In genomic region chr17:27796780-27797179, GRCm38 (mm10) we compare ENCODE assay signal across 8 mouse cellular contexts. TPM values are rescaled to one million over a fixed set of nuclear protein-coding genes. Genes with fewer than 3 reads are reported as not detected.
DNase-seq lines count a peak whose midpoint lies in the region; ATAC-seq and TF ChIP-seq lines count a peak whose summit lies in the region.

No protein-coding gene starts in this region.

- no peaks in the 10 kb centered on the region for H3K36me3 ChIP-seq in forebrain, embryonic 15.5 days
- H3K36me3 ChIP-seq in hindbrain, embryonic 13.5 days = peaks cover 6% of the 10 kb centered on the region; the same call in 1 of the 2 replicates
- H3K36me3 ChIP-seq in limb, embryonic 14.5 days (ENCODE audit: control insufficient read depth, insufficient read depth, low read length) = 0 out of 2 replicates have a peak, but pooled peaks cover 6% of the 10 kb centered on the region
- H3K36me3 ChIP-seq in midbrain, embryonic 14.5 days (ENCODE audit: control insufficient read depth, insufficient read depth, low read length) = no peaks in the 10 kb centered on the region

- H3K9me3 ChIP-seq in forebrain, embryonic 15.5 days = no peaks in the 10 kb centered on the region
- H3K9me3 ChIP-seq in hindbrain, embryonic 13.5 days = no peaks in the 10 kb centered on the region
- no peaks in the 10 kb centered on the region for H3K9me3 ChIP-seq in limb, embryonic 14.5 days (ENCODE audit: control insufficient read depth, low read length)
- no peaks in the 10 kb centered on the region for H3K9me3 ChIP-seq in midbrain, embryonic 14.5 days (ENCODE audit: control insufficient read depth, low read length)

- no peaks in the 10 kb centered on the region for H3K27me3 ChIP-seq in forebrain, embryonic 15.5 days
- no peaks in the 10 kb centered on the region for H3K27me3 ChIP-seq in hindbrain, embryonic 13.5 days
- H3K27me3 ChIP-seq in limb, embryonic 14.5 days (ENCODE audit: control insufficient read depth, insufficient read depth, low read length) = no peaks in the 10 kb centered on the region
- no peaks in the 10 kb centered on the region for H3K27me3 ChIP-seq in midbrain, embryonic 14.5 days (ENCODE audit: control insufficient read depth, insufficient read depth, low read length)

- TF ChIP-seq POLR2A in limb, embryonic 14.5 days (IDR thresholded peaks at IDR 0.05; ENCODE audit: borderline replicate concordance, extremely low read depth, insufficient read depth, insufficient read length) = no peak

- peak; percentile 55 for DNase-seq in A20 (ENCODE audit: low read depth, low spot score)
- DNase-seq in brain, adult 2 months (ENCODE audit: low read depth, low spot score) = peak; percentile 84
- peak; percentile 88 for DNase-seq in limb, embryonic 14.5 days (ENCODE audit: low spot score)
- peak; percentile 83 for DNase-seq in midbrain, embryonic 14.5 days
- no peak for DNase-seq in thymus, postnatal 25 days

- peak overlapping the region; percentile 29; the same call in 1 of the 2 replicates for H3K9ac ChIP-seq in forebrain, embryonic 15.5 days (replicated peaks)
- H3K9ac ChIP-seq in hindbrain, embryonic 13.5 days = peak overlapping the region; percentile 60; the same call in 1 of the 2 replicates
- H3K9ac ChIP-seq in limb, embryonic 14.5 days (ENCODE audit: low read depth, low read length, severe bottlenecking) = peak overlapping the region; percentile 16; the same call in 1 of the 2 replicates
- peak overlapping the region; percentile 41; the same call in 1 of the 2 replicates for H3K9ac ChIP-seq in midbrain, embryonic 14.5 days (replicated peaks; ENCODE audit: low read length)

- H3K27ac ChIP-seq in forebrain, embryonic 15.5 days (replicated peaks) = peak overlapping the region; percentile 92
- peak overlapping the region; percentile 95 for H3K27ac ChIP-seq in hindbrain, embryonic 13.5 days
- H3K27ac ChIP-seq in limb, embryonic 14.5 days (replicated peaks; ENCODE audit: low read depth, low read length) = peak overlapping the region; percentile 76
- peak overlapping the region; percentile 91 for H3K27ac ChIP-seq in midbrain, embryonic 14.5 days (replicated peaks; ENCODE audit: low read depth, low read length)

- peak; percentile 88 for ATAC-seq in forebrain, embryonic 15.5 days (replicated peaks)
- ATAC-seq in hindbrain, embryonic 13.5 days (ENCODE audit: low FRiP score) = peak; percentile 82
- peak; percentile 84 for ATAC-seq in limb, embryonic 14.5 days (ENCODE audit: low FRiP score, low read depth)
- peak; percentile 88 for ATAC-seq in midbrain, embryonic 14.5 days (ENCODE audit: low FRiP score, low TSS enrichment)
- no peak for ATAC-seq in CD4-positive, CD25-positive, alpha-beta regulatory T cell, adult 4 months

- H3K4me1 ChIP-seq in forebrain, embryonic 15.5 days = peaks cover 32% of the 10 kb centered on the region
- peaks cover 48% of the 10 kb centered on the region for H3K4me1 ChIP-seq in hindbrain, embryonic 13.5 days (replicated peaks)
- H3K4me1 ChIP-seq in limb, embryonic 14.5 days (ENCODE audit: control insufficient read depth, insufficient read depth, low read length) = peaks cover 51% of the 10 kb centered on the region
- H3K4me1 ChIP-seq in midbrain, embryonic 14.5 days (ENCODE audit: control insufficient read depth, insufficient read depth, low read length) = peaks cover 26% of the 10 kb centered on the region

- WGBS in forebrain, embryonic 15.5 days = 22% methylated on average over 6 of the region's 6 CpGs
- 40% methylated on average over 6 of the region's 6 CpGs for WGBS in hindbrain, embryonic 13.5 days
- 21% methylated on average over 6 of the region's 6 CpGs for WGBS in limb, embryonic 14.5 days
- WGBS in midbrain, embryonic 14.5 days = 16% methylated on average over 6 of the region's 6 CpGs

- H3K4me2 ChIP-seq in forebrain, embryonic 15.5 days (replicated peaks) = peak overlapping the region; percentile 36
- H3K4me2 ChIP-seq in hindbrain, embryonic 13.5 days = peak overlapping the region; percentile 44
- H3K4me2 ChIP-seq in limb, embryonic 14.5 days (replicated peaks; ENCODE audit: low read depth, low read length, severe bottlenecking) = peak overlapping the region; percentile 38
- H3K4me2 ChIP-seq in midbrain, embryonic 14.5 days (ENCODE audit: low read length) = peak overlapping the region; percentile 44

- peak overlapping the region; percentile 12; the same call in 1 of the 2 replicates for H3K4me3 ChIP-seq in forebrain, embryonic 15.5 days
- no peak overlapping the region for H3K4me3 ChIP-seq in hindbrain, embryonic 13.5 days
- H3K4me3 ChIP-seq in limb, embryonic 14.5 days (replicated peaks; ENCODE audit: low read length) = peak overlapping the region; percentile 13; the same call in 1 of the 2 replicates
- H3K4me3 ChIP-seq in midbrain, embryonic 14.5 days (replicated peaks; ENCODE audit: low read depth, low read length) = no peak overlapping the region

RNA-seq across cellular contexts. Expression of gene D17Wsu92e, which starts 23.7 kb away (rescaled TPM):
- 10.6 and 10.8 TPM in 2 replicates for polyA plus RNA-seq in forebrain, embryonic 15.5 days (2015; fragmentation: Nextera tagmentation; extraction: Ambion mirVana)
- polyA plus RNA-seq in hindbrain, embryonic 13.5 days (2015; fragmentation: Nextera tagmentation; extraction: Ambion mirVana) = 10.0 and 10.1 TPM in 2 replicates
- polyA plus RNA-seq in limb, embryonic 14.5 days (2012; rRNA removed) = 60.1 and 65.2 TPM in 2 replicates
- polyA plus RNA-seq in limb, embryonic 14.5 days (2014; fragmentation: Nextera tagmentation; extraction: Ambion mirVana) = 20.3 and 21.3 TPM in 2 replicates
- polyA plus RNA-seq in midbrain, embryonic 14.5 days (2014; fragmentation: Nextera tagmentation; extraction: Ambion mirVana) = 11.7 and 12.9 TPM in 2 replicates
- polyA plus RNA-seq in CD4-positive, CD25-positive, alpha-beta regulatory T cell, adult 4 months (2017; shearing (Covaris generic)) = 10 to 100 TPM; 14.6 to 14.9 TPM

RNA-seq across cellular contexts. Expression of gene Snrpc, which starts 41.2 kb away (rescaled TPM):
- 299 and 322 TPM in 2 replicates for polyA plus RNA-seq in forebrain, embryonic 15.5 days (2015; fragmentation: Nextera tagmentation; extraction: Ambion mirVana)
- polyA plus RNA-seq in hindbrain, embryonic 13.5 days (2015; fragmentation: Nextera tagmentation; extraction: Ambion mirVana) = 260 and 270 TPM in 2 replicates
- 228 and 238 TPM in 2 replicates for polyA plus RNA-seq in limb, embryonic 14.5 days (2012; rRNA removed)
- polyA plus RNA-seq in limb, embryonic 14.5 days (2014; fragmentation: Nextera tagmentation; extraction: Ambion mirVana) = 286 and 308 TPM in 2 replicates
- polyA plus RNA-seq in midbrain, embryonic 14.5 days (2014; fragmentation: Nextera tagmentation; extraction: Ambion mirVana) = 240 and 274 TPM in 2 replicates
- 10 to 100 TPM; 84.0 to 86.8 TPM for polyA plus RNA-seq in CD4-positive, CD25-positive, alpha-beta regulatory T cell, adult 4 months (2017; shearing (Covaris generic))

RNA-seq across cellular contexts. Expression of gene Uhrf1bp1, which starts 59.5 kb away (rescaled TPM):
- 5.2 and 5.3 TPM in 2 replicates for polyA plus RNA-seq in forebrain, embryonic 15.5 days (2015; fragmentation: Nextera tagmentation; extraction: Ambion mirVana)
- 5.6 and 6.7 TPM in 2 replicates for polyA plus RNA-seq in hindbrain, embryonic 13.5 days (2015; fragmentation: Nextera tagmentation; extraction: Ambion mirVana)
- 13.5 and 15.6 TPM in 2 replicates for polyA plus RNA-seq in limb, embryonic 14.5 days (2012; rRNA removed)
- 8.0 TPM in 2 replicates for polyA plus RNA-seq in limb, embryonic 14.5 days (2014; fragmentation: Nextera tagmentation; extraction: Ambion mirVana)
- 6.6 and 9.3 TPM in 2 replicates for polyA plus RNA-seq in midbrain, embryonic 14.5 days (2014; fragmentation: Nextera tagmentation; extraction: Ambion mirVana)
- polyA plus RNA-seq in CD4-positive, CD25-positive, alpha-beta regulatory T cell, adult 4 months (2017; shearing (Covaris generic)) = 1 to 10 TPM in 1 of 2 experiments, under 1 TPM in 1; 0.65 to 1.3 TPM

Comparison
In these comparisons a context has a peak if more than half of its experiments do, and no peak if none do; other contexts are left out.
1. H3K4me3 ChIP-seq: peak in forebrain, embryonic 15.5 days (single experiment) and limb, embryonic 14.5 days (single experiment); none in hindbrain, embryonic 13.5 days (single experiment) and midbrain, embryonic 14.5 days (single experiment).
2. Peak in every context shown above with its lines, with median percentiles within 50 percentile points of each other: H3K27ac ChIP-seq, H3K4me2 ChIP-seq and H3K9ac ChIP-seq.